Mouse (Mus musculus): ENCODE data around the gene Bin2. TPM values are rescaled to one million over a fixed set of nuclear protein-coding genes. Genes with fewer than 3 reads are reported as not detected.
"Not testable (repeated sequence)": the region's sequence is repeated elsewhere in the genome, so short reads cannot be mapped to it uniquely, and the experiment has no call there.

Bin2 gene
- polyA plus RNA-seq, 1 experiment from 2014 or later = 2.2 TPM

DNA sequence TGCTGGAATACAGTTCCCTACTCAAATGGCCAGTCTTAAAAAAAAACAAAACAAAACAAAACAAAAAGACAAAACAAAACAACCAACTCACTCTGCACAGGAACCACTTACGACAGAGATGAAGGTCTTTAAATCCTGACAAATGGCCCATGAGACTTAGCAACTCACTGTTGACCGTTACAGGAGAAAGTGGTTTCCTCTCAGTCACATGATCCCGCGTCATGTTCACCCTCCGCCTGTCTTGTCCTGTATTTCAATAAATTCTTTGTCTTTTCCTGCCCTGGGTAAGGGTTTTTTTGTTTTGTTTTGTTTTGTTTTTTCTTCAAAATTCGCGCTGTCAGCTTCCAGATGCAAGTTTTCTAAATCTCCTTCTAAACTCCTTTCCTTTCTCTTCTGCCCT is 57.4 kb downstream of the Bin2 start:
- 87% methylated on average over 7 of the region's 7 CpGs for WGBS
- Histone ChIP-seq H3K4me3 (no peak overlapping the region), H3K27ac (replicated peaks) (no peak overlapping the region), H3K4me2 (no peak overlapping the region), H3K9me3 (no peaks in the 10 kb centered on the region), H3K36me3 (no peaks in the 10 kb centered on the region), H3K9ac (no peak overlapping the region), H3K4me1 (replicated peaks) (peaks cover 25% of the 10 kb centered on the region), H3K27me3 (no peaks in the 10 kb centered on the region)
- ATAC-seq (ENCODE audit: low FRiP score, low read depth) = no peak

DNA sequence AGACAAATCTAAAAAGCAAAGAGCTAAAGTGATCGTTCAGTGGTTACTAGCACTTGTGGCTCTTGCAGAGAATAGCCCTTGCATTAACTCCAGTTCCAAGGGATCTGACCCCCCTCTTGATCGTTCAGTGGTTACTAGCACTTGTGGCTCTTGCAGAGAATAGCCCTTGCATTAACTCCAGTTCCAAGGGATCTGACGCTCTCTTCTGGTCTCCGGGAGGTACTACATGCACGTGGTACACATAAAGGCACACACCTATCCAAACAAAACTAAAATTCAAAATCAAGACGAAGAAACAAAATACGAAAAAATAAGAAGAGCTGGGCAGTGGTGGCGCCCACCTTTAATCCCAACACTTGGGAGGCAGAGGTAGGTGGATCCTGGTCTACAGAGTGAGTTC is 62.7 kb downstream of the Bin2 start:
- H3K27me3 ChIP-seq; H3K27ac ChIP-seq (replicated peaks); ATAC-seq (ENCODE audit: low FRiP score, low read depth); H3K4me2 ChIP-seq; H3K4me3 ChIP-seq; H3K36me3 ChIP-seq; H3K9me3 ChIP-seq; H3K9ac ChIP-seq: not testable (repeated sequence)
- peaks cover 11% of the 10 kb centered on the region for H3K4me1 ChIP-seq (replicated peaks)
- WGBS = 93% methylated on average over 8 of the region's 8 CpGs

DNA sequence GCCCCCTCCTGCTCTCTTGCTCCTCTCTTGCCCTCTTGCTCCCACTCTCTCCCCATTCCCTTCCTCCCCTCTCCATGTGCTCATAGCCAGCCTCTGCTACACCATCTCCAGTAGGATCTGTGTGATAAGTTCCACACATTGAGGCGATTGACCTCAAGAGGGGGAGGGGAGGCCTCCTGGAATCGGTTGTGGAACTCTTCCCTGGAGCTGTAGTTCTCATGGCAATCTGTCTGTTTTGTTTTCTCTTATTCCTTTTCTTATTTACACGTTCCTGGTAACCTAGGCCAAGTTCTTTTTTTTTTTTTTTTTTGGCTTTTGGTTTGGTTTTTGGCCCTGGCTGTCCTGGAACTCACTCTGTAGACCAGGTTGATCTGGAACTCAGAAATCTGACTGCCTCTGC is 67.7 kb downstream of the Bin2 start:
- Histone ChIP-seq H3K36me3 (no peaks in the 10 kb centered on the region), H3K27ac (replicated peaks) (no peak overlapping the region), H3K9ac (no peak overlapping the region), H3K9me3 (no peaks in the 10 kb centered on the region), H3K4me2 (no peak overlapping the region), H3K4me3 (no peak overlapping the region), H3K4me1 (replicated peaks) (peaks cover 26% of the 10 kb centered on the region), H3K27me3 (0 out of 2 replicates have a peak, but pooled peaks cover 3% of the 10 kb centered on the region)
- no peak for ATAC-seq (ENCODE audit: low FRiP score, low read depth)
- 52% methylated on average over 3 of the region's 3 CpGs for WGBS

DNA sequence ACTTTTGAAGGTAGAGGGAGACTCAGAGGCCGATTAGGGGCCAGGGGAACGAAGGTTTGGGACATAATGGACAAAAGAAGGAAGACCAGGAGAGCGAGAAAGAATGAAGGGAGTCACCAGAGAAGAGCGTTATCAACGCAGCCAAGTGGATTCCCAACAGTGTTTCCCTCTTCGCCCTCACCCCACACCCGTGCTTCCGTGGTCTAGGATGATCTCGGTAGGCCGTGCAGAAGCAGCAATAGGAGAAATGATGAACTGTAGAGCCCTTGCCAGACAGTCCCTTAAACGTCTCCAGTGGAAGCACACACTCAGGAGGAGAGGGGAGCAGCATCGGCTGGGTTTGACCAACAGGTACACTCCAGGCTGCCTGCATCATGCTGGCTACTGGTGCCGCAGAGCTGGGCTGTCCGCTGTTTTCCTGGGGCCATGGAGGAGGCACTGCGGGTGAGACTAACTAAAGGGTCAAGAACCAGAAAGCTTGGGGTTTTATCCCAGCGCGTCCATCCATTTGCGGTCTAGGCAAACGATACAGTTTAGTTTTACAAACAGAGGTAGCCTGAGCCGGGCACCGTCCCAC is 68.6 kb downstream of the Bin2 start:
- peak overlapping the region; percentile 74 for H3K4me2 ChIP-seq
- H3K27ac ChIP-seq (replicated peaks) = no peak overlapping the region
- H3K27me3 ChIP-seq = 0 out of 2 replicates have a peak, but pooled peaks cover 3% of the 10 kb centered on the region
- no peaks in the 10 kb centered on the region for H3K36me3 ChIP-seq
- WGBS = 19% methylated on average over 21 of the region's 21 CpGs
- no peaks in the 10 kb centered on the region for H3K9me3 ChIP-seq
- peaks cover 26% of the 10 kb centered on the region for H3K4me1 ChIP-seq (replicated peaks)
- peak overlapping the region; percentile 80 for H3K4me3 ChIP-seq
- no peak overlapping the region for H3K9ac ChIP-seq
- no peak for ATAC-seq (ENCODE audit: low FRiP score, low read depth)

DNA sequence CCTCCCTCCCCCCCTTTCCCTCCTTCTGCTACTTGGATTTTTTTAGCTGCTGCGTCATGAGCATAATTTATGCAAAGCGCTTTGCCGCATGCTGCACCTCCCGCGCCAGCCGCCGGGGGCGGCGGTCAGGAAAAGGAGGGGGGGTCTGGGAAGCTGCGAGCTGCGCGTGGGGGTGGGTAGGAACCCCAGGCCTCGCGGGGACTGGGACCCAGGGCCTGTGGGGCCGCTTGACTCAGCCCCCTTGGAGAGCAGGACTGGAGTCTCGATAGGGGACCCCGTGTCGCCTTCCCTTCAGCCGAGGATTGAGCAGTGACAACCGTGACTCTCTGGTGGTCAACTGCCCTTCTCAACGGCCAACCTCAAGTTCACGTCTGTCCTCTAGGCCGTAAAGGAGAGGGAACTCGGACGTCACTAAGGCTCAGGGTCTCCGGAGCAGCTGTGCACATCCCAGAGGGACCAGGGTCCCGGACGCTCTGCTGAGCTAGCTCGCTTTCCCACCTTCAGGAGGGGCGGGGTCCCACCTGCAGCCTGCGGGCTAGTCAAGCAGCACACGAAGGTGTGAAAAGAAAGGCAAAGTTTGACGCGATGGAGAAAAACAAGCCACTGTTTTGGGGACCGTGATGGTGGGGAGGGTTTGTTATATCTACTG is 69.2 kb downstream of the Bin2 start:
- Histone ChIP-seq H3K9ac (peak overlapping the region; percentile 87), H3K4me3 (peak overlapping the region; percentile 80), H3K4me1 (replicated peaks) (peaks cover 21% of the 10 kb centered on the region), H3K27me3 (0 out of 2 replicates have a peak, but pooled peaks cover 3% of the 10 kb centered on the region), H3K9me3 (no peaks in the 10 kb centered on the region), H3K36me3 (no peaks in the 10 kb centered on the region), H3K4me2 (peak overlapping the region; percentile 74), H3K27ac (replicated peaks) (peak overlapping the region; percentile 84)
- WGBS = 1% methylated on average over 35 of the region's 35 CpGs
- ATAC-seq (ENCODE audit: low FRiP score, low read depth) = peak; percentile 72

DNA sequence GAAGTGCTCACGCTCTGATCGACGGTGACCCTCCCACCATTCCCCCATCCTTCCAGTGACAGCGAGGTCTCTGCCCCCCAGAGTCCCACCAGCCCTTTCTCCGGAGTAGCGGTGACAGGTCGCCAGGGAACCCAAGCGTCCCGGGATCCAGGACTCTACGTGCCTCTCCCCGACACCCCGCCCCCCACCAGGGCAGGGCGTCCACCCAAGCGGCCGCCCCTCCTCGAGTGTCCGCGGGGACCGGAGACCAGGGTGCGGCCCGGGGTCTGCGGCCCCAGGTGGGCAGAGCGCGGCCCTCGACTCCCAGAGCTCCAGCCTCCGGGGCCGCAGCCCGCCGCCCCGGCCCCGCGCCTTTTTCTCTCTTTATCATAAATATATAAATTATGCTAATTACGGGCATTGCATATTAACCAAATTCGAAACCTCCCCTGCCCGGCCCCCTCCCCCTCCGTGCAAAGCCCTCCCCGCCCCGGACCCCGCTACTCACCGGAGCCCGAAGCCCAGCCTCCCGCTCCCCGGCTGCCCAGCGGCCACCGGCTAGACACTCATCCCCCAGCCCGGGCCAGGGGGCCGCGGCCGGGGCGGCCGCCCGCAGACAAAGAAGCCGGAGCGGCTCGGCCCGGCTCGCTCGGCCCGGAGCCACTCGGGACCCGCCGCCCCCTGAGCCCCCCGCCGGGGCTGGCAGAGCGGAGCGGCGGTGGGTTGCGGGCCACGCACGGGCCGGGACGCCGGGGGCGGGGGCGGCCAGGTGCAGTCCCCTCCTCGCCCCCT is 69.9 kb downstream of the Bin2 start, which contains the start of gene Pou6f1:
TSS of gene Pou6f1 (minus strand) at position 709 of the 771 bp plus-strand sequence.
- peak; percentile 73 for ATAC-seq (ENCODE audit: low FRiP score, low read depth)
- Histone ChIP-seq H3K36me3 (no peaks in the 10 kb centered on the region), H3K9me3 (no peaks in the 10 kb centered on the region), H3K9ac (peak within 1 kb of the TSS; percentile 87), H3K4me1 (replicated peaks) (peaks cover 15% of the 10 kb centered on the region), H3K4me2 (peak within 1 kb of the TSS; percentile 74), H3K27ac (replicated peaks) (peak within 1 kb of the TSS; percentile 84), H3K4me3 (peak within 1 kb of the TSS; percentile 80), H3K27me3 (0 out of 2 replicates have a peak, but pooled peaks cover 3% of the 10 kb centered on the region)
- WGBS = 0% methylated on average over 64 of the region's 76 CpGs

DNA sequence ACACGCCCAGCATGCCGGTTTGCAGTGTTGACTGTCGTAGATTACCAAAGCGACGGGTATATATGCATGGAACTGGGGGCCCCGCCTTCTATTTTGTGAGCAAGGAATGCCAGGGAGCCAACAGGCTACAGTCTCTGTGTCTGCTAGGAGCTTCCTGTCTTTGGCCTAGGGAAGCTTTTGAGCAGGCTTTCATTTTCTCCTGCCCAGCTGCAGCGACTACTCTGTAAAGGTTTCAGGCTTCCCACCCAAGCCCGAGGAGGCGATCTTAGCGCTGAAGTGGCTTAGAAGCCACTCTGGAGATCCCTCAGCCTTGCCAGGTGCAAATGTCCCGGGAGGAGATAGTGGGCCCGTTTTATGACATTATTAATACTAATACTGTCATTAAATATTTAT is 70.5 kb downstream of the Bin2 start:
- peak; percentile 33 for ATAC-seq (ENCODE audit: low FRiP score, low read depth)
- H3K4me2 ChIP-seq = peak overlapping the region; percentile 74
- H3K27ac ChIP-seq (replicated peaks) = peak overlapping the region; percentile 84
- H3K4me1 ChIP-seq (replicated peaks) = peaks cover 15% of the 10 kb centered on the region
- H3K27me3 ChIP-seq = 0 out of 2 replicates have a peak, but pooled peaks cover 3% of the 10 kb centered on the region
- no peaks in the 10 kb centered on the region for H3K9me3 ChIP-seq
- H3K4me3 ChIP-seq = peak overlapping the region; percentile 80
- no peaks in the 10 kb centered on the region for H3K36me3 ChIP-seq
- H3K9ac ChIP-seq = peak overlapping the region; percentile 87
- under 1% methylated on average over 12 of the region's 12 CpGs for WGBS

DNA sequence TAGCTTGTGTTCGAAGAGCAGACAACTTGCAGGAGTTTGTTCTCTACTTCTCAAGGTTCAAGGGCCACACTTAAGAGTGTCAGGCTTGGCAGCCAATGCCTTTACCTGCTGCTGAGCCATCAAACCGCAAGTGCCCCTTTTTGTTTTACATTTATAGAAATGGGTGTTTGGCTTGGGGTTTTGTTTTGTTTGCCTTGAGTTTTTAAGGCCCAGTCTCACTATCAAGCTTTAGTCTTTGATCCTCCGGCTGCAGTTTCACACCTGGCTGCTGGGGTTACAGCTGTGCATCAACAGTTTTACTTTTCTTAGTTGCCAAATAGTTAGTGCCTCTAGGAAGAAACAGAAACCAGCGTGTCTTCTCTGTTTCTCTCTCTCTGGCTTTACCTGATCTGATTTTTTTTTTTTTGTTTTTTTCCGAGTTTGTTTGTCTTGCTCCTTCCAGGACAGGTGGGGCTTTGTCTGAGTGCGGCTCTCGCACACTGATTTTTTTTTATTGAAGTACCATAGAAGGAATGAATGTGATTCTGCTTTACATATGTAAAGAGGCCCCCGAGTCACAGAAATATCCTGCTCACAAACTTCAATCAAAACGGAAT is 71.0 kb downstream of the Bin2 start:
- H3K36me3 ChIP-seq = no peaks in the 10 kb centered on the region
- peak overlapping the region; percentile 84; the same call in 1 of the 2 replicates for H3K27ac ChIP-seq (replicated peaks)
- no peaks in the 10 kb centered on the region for H3K27me3 ChIP-seq
- H3K9ac ChIP-seq = peak overlapping the region; percentile 87
- no peaks in the 10 kb centered on the region for H3K9me3 ChIP-seq
- H3K4me2 ChIP-seq = peak overlapping the region; percentile 74
- no peak for ATAC-seq (ENCODE audit: low FRiP score, low read depth)
- H3K4me3 ChIP-seq = peak overlapping the region; percentile 80
- peaks cover 15% of the 10 kb centered on the region for H3K4me1 ChIP-seq (replicated peaks)
- WGBS = 25% methylated on average over 9 of the region's 9 CpGs

DNA sequence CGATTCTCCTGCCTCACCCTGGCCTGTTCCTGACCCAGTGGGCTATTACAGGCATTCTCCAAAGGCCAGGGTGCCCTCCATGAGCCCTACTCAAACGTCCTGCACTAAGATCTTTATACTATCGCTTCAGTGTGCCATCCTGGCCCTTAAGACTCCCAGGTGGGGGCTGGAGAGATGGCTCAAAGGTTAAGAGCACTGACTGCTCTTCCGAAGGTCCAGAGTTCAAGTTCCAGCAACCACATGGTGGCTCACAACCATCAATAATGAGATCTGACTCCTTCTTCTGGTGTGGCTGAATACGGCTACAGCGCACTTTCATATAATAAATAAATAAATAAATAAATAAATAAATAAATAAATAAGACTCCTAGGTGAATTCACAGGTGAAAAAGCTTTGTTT is 76.5 kb downstream of the Bin2 start:
- Histone ChIP-seq H3K27me3 (no peaks in the 10 kb centered on the region), H3K4me2 (no peak overlapping the region), H3K27ac (replicated peaks) (no peak overlapping the region), H3K4me1 (replicated peaks) (no peaks in the 10 kb centered on the region), H3K36me3 (0 out of 2 replicates have a peak, but pooled peaks cover 19% of the 10 kb centered on the region), H3K9me3 (no peaks in the 10 kb centered on the region), H3K9ac (no peak overlapping the region), H3K4me3 (no peak overlapping the region)
- WGBS = 92% methylated on average over 6 of the region's 6 CpGs
- no peak for ATAC-seq (ENCODE audit: low FRiP score, low read depth)

All from hindbrain, embryonic 15.5 days (tissue).